In genomic region chr12:107837741-107838140, GRCm38 (mm10) we compare ENCODE assay signal across 19 mouse cellular contexts.
A peak's percentile ranks its signal among the peaks of the same experiment; 100 is the strongest.
DNase-seq lines count a peak whose midpoint lies in the region; TF ChIP-seq lines count a peak whose summit lies in the region.
"Had no signal": no experiment of that assay in that cellular context is flagged by ENCODE, and none has a peak within 500 bp of the region (broad histone marks: within the 10 kb centered on the region; RNA-seq: fewer than 3 reads in every experiment).

No protein-coding gene starts in this region.

- peak; percentile 13; the same call in 1 of the 2 replicates for TF ChIP-seq CTCF in layer of hippocampus, adult 2 months (conservative IDR thresholded peaks at IDR 0.05)

- DNase-seq in Muller cell, postnatal 12 days (ENCODE audit: inconsistent ontology term): peak; percentile 23
- peak; percentile 12 for DNase-seq in brain, adult 2 months (ENCODE audit: low read depth, low spot score)
- DNase-seq in layer of hippocampus, adult 2 months (ENCODE audit: low spot score in 2 of 2): peak; percentile 42 to 74
- peak; percentile 29 to 32 for DNase-seq in layer of hippocampus, postnatal 36 days
- no peak for DNase-seq in cerebellum, postnatal 4 days (ENCODE audit: low spot score in 2 of 2)
- no peak for DNase-seq in ovary, adult 18-20 months (ENCODE audit: low spot score)
- DNase-seq: adrenal gland, adult 8-10 months; adrenal gland, postnatal 25 days; cerebellum, adult 11 months; cerebellum, adult 2 months; cerebellum, adult 9-11 months; cerebellum, postnatal 25 days; embryo, embryonic 11 days; forebrain, postnatal 0 days; gastrocnemius, adult 2 months; gastrocnemius, postnatal 14 days; heart, adult 11 months had no signal

- peak overlapping the region; percentile 69 for H3K27ac ChIP-seq in layer of hippocampus, adult 2 months
- H3K27ac ChIP-seq: gastrocnemius, adult 2 months; hindbrain, embryonic 12.5 days; hindbrain, embryonic 15.5 days had no signal

- H3K4me3 ChIP-seq in layer of hippocampus, adult 2 months: no peak overlapping the region
- H3K4me3 ChIP-seq: gastrocnemius, adult 2 months; hindbrain, embryonic 12.5 days; hindbrain, embryonic 15.5 days had no signal

Comparison
In these comparisons a context has a peak if more than half of its experiments do, and no peak if none do; other contexts are left out.
1. DNase-seq: peak in Muller cell, postnatal 12 days (single experiment), brain, adult 2 months (single experiment), layer of hippocampus, adult 2 months (2 of 2) and layer of hippocampus, postnatal 36 days (2 of 2); none in cerebellum, postnatal 4 days (0 of 2) and ovary, adult 18-20 months (single experiment).